Mouse (Mus musculus): ENCODE results near the gene Vmn1r193. TPM values are rescaled to one million over a fixed set of nuclear protein-coding genes. Genes with fewer than 3 reads are reported as not detected.
"Not testable (repeated sequence)": the region's sequence is repeated elsewhere in the genome, so short reads cannot be mapped to it uniquely, and the experiment has no call there.

Vmn1r193 gene
- polyA plus RNA-seq (2012; rRNA removed): not detected in 2 replicates

- 62% methylated on average over 1 of the region's 1 CpGs for WGBS
- not testable (repeated sequence) for H3K4me3 ChIP-seq (replicated peaks; ENCODE audit: extremely low read depth, low read depth, low read length); H3K4me1 ChIP-seq (ENCODE audit: control insufficient read depth, insufficient read depth, low read length); DNase-seq
These were observed at the start of gene Vmn1r193 for GRCm38 (mm10) chr13:22223060-22223459. TSS of gene Vmn1r193 (minus strand) at chr13:22223160.

GRCm38 (mm10) chr13:22271721-22272120 is 48.8 kb upstream of the Vmn1r193 start:
- TF ChIP-seq CTCF (IDR thresholded peaks at IDR 0.05; ENCODE audit: insufficient read depth, low read length) (no peak), POLR2A (IDR thresholded peaks at IDR 0.05; ENCODE audit: borderline replicate concordance, extremely low read depth, low read depth, low read length) (no peak)
- 37% methylated on average over 2 of the region's 2 CpGs for WGBS

GRCm38 (mm10) chr13:22270222-22270621 is 47.3 kb upstream of the Vmn1r193 start, which contains the start of gene Vmn1r195:
TSS of gene Vmn1r195 (plus strand) at chr13:22270522.
- DNase-seq; H3K4me1 ChIP-seq (ENCODE audit: control insufficient read depth, insufficient read depth, low read length); H3K4me3 ChIP-seq (replicated peaks; ENCODE audit: extremely low read depth, low read depth, low read length): not testable (repeated sequence)
- WGBS: 84% methylated on average over 1 of the region's 1 CpGs

More at GRCm38 (mm10) chr13:22271721-22272120, 48.8 kb upstream of the Vmn1r193 start:
- no peak for DNase-seq
- H3K4me3 ChIP-seq (replicated peaks; ENCODE audit: extremely low read depth, low read depth, low read length): no peak overlapping the region
- no peaks in the 10 kb centered on the region for H3K4me1 ChIP-seq (ENCODE audit: control insufficient read depth, insufficient read depth, low read length)

GRCm38 (mm10) chr13:22243915-22244314 is 21.0 kb upstream of the Vmn1r193 start, which contains the start of gene Vmn1r194:
TSS of gene Vmn1r194 (plus strand) at chr13:22244215.
- Histone ChIP-seq H3K4me1 (ENCODE audit: control insufficient read depth, insufficient read depth, low read length) (no peaks in the 10 kb centered on the region), H3K4me3 (replicated peaks; ENCODE audit: extremely low read depth, low read depth, low read length) (no peak within 1 kb of the TSS)
- DNase-seq: no peak
- 5% methylated on average over 1 of the region's 1 CpGs for WGBS
- TF ChIP-seq POLR2A (IDR thresholded peaks at IDR 0.05; ENCODE audit: borderline replicate concordance, extremely low read depth, low read depth, low read length) (no peak), CTCF (IDR thresholded peaks at IDR 0.05; ENCODE audit: insufficient read depth, low read length) (no peak)

GRCm38 (mm10) chr13:22192756-22193155 is 30.2 kb downstream of the Vmn1r193 start:
- not testable (repeated sequence) for DNase-seq; H3K4me1 ChIP-seq (ENCODE audit: control insufficient read depth, insufficient read depth, low read length); H3K4me3 ChIP-seq (replicated peaks; ENCODE audit: extremely low read depth, low read depth, low read length)
- 77% methylated on average over 3 of the region's 3 CpGs for WGBS

GRCm38 (mm10) chr13:22191041-22191440 is 31.9 kb downstream of the Vmn1r193 start, which contains the start of gene Vmn1r192:
TSS of gene Vmn1r192 (minus strand) at chr13:22191141.
- H3K4me3 ChIP-seq (replicated peaks; ENCODE audit: extremely low read depth, low read depth, low read length): no peak within 1 kb of the TSS
- TF ChIP-seq CTCF (IDR thresholded peaks at IDR 0.05; ENCODE audit: insufficient read depth, low read length): no peak
- no peak for DNase-seq
- H3K4me1 ChIP-seq (ENCODE audit: control insufficient read depth, insufficient read depth, low read length): no peaks in the 10 kb centered on the region

GRCm38 (mm10) chr13:22190385-22190784 is 32.6 kb downstream of the Vmn1r193 start:
- H3K4me3 ChIP-seq (replicated peaks; ENCODE audit: extremely low read depth, low read depth, low read length): no peak overlapping the region
- TF ChIP-seq POLR2A (IDR thresholded peaks at IDR 0.05; ENCODE audit: borderline replicate concordance, extremely low read depth, low read depth, low read length) (no peak), CTCF (IDR thresholded peaks at IDR 0.05; ENCODE audit: insufficient read depth, low read length) (no peak)
- DNase-seq: no peak
- 64% methylated on average over 2 of the region's 2 CpGs for WGBS
- no peaks in the 10 kb centered on the region for H3K4me1 ChIP-seq (ENCODE audit: control insufficient read depth, insufficient read depth, low read length)

- no peaks in the 10 kb centered on the region for H3K4me1 ChIP-seq (ENCODE audit: control insufficient read depth, insufficient read depth, low read length)
- 35% methylated on average over 2 of the region's 2 CpGs for WGBS
- no peak overlapping the region for H3K4me3 ChIP-seq (replicated peaks; ENCODE audit: extremely low read depth, low read depth, low read length)
- no peak for DNase-seq
- no peak for TF ChIP-seq POLR2A (IDR thresholded peaks at IDR 0.05; ENCODE audit: borderline replicate concordance, extremely low read depth, low read depth, low read length)
- TF ChIP-seq CTCF (IDR thresholded peaks at IDR 0.05; ENCODE audit: insufficient read depth, low read length): no peak
These were observed 33.6 kb downstream of the Vmn1r193 start for GRCm38 (mm10) chr13:22189313-22189712.

GRCm38 (mm10) chr13:22183869-22184268 is 39.1 kb downstream of the Vmn1r193 start, which contains the start of gene Vmn1r191:
TSS of gene Vmn1r191 (minus strand) at chr13:22183969.
- WGBS: 36% methylated on average over 1 of the region's 1 CpGs
- H3K4me3 ChIP-seq (replicated peaks; ENCODE audit: extremely low read depth, low read depth, low read length): no peak within 1 kb of the TSS
- DNase-seq: no peak
- TF ChIP-seq POLR2A (IDR thresholded peaks at IDR 0.05; ENCODE audit: borderline replicate concordance, extremely low read depth, low read depth, low read length): no peak
- no peak for TF ChIP-seq CTCF (IDR thresholded peaks at IDR 0.05; ENCODE audit: insufficient read depth, low read length)
- no peaks in the 10 kb centered on the region for H3K4me1 ChIP-seq (ENCODE audit: control insufficient read depth, insufficient read depth, low read length)

- TF ChIP-seq CTCF (IDR thresholded peaks at IDR 0.05; ENCODE audit: insufficient read depth, low read length): no peak
- no peak for TF ChIP-seq POLR2A (IDR thresholded peaks at IDR 0.05; ENCODE audit: borderline replicate concordance, extremely low read depth, low read depth, low read length)
- no peak for DNase-seq
- Histone ChIP-seq H3K4me3 (replicated peaks; ENCODE audit: extremely low read depth, low read depth, low read length) (no peak overlapping the region), H3K4me1 (ENCODE audit: control insufficient read depth, insufficient read depth, low read length) (no peaks in the 10 kb centered on the region)
- WGBS: 84% methylated on average over 15 of the region's 15 CpGs
These were observed 54.5 kb downstream of the Vmn1r193 start for GRCm38 (mm10) chr13:22168416-22168815.

Other genes with a start within 250 kb of the Vmn1r193 start
- not detected in 2 replicates for gene Pom121l2, start 242.0 kb downstream of the Vmn1r193 start, polyA plus RNA-seq (2012; rRNA removed)
- gene Prss16, start 213.4 kb downstream of the Vmn1r193 start, polyA plus RNA-seq (2012; rRNA removed): 0.33 and 0.34 TPM in 2 replicates
- gene Hist1h2ah, start 187.6 kb downstream of the Vmn1r193 start, polyA plus RNA-seq (2012; rRNA removed): 0.87 and 1.8 TPM in 2 replicates
- 0.74 and 3.1 TPM in 2 replicates for gene Hist1h2bk, start 187.3 kb downstream of the Vmn1r193 start, polyA plus RNA-seq (2012; rRNA removed)
- 5.1 and 5.2 TPM in 2 replicates for gene Hist1h4i, start 181.8 kb downstream of the Vmn1r193 start, polyA plus RNA-seq (2012; rRNA removed)
- gene Hist1h2ag, start 180.2 kb downstream of the Vmn1r193 start, polyA plus RNA-seq (2012; rRNA removed): 0.54 and 1.1 TPM in 2 replicates
- 1.8 and 3.5 TPM in 2 replicates for gene Hist1h2bj, start 179.9 kb downstream of the Vmn1r193 start, polyA plus RNA-seq (2012; rRNA removed)
- gene Vmn1r188, start 138.7 kb downstream of the Vmn1r193 start, polyA plus RNA-seq (2012; rRNA removed): not detected in 2 replicates
- gene Vmn1r189, start 117.3 kb downstream of the Vmn1r193 start, polyA plus RNA-seq (2012; rRNA removed): not detected in 2 replicates
- not detected in 2 replicates for gene Vmn1r191, start 39.2 kb downstream of the Vmn1r193 start, polyA plus RNA-seq (2012; rRNA removed)
- gene Vmn1r192, start 32.0 kb downstream of the Vmn1r193 start, polyA plus RNA-seq (2012; rRNA removed): not detected in 2 replicates
- not detected in 2 replicates for gene Vmn1r194, start 21.1 kb upstream of the Vmn1r193 start, polyA plus RNA-seq (2012; rRNA removed)
- not detected in 2 replicates for gene Vmn1r195, start 47.4 kb upstream of the Vmn1r193 start, polyA plus RNA-seq (2012; rRNA removed)
- gene Vmn1r196, start 66.8 kb upstream of the Vmn1r193 start, polyA plus RNA-seq (2012; rRNA removed): not detected in 2 replicates
- not detected in 2 replicates for gene Vmn1r197, start 101.4 kb upstream of the Vmn1r193 start, polyA plus RNA-seq (2012; rRNA removed)
- not detected in 2 replicates for gene Vmn1r198, start 127.2 kb upstream of the Vmn1r193 start, polyA plus RNA-seq (2012; rRNA removed)
- gene Vmn1r199, start 156.7 kb upstream of the Vmn1r193 start, polyA plus RNA-seq (2012; rRNA removed): not detected in 2 replicates
- not detected in 2 replicates for gene Vmn1r200, start 167.2 kb upstream of the Vmn1r193 start, polyA plus RNA-seq (2012; rRNA removed)
- not detected in 2 replicates for gene Vmn1r201, start 248.8 kb upstream of the Vmn1r193 start, polyA plus RNA-seq (2012; rRNA removed)